Mouse (Mus musculus): ENCODE results near the gene Hspa2. TPM values are rescaled to one million over a fixed set of nuclear protein-coding genes. Genes with fewer than 3 reads are reported as not detected.

Gene Hspa2
- total RNA-seq, 2 experiments from 2014 or later = 62.5 to 67.5 TPM

DNA sequence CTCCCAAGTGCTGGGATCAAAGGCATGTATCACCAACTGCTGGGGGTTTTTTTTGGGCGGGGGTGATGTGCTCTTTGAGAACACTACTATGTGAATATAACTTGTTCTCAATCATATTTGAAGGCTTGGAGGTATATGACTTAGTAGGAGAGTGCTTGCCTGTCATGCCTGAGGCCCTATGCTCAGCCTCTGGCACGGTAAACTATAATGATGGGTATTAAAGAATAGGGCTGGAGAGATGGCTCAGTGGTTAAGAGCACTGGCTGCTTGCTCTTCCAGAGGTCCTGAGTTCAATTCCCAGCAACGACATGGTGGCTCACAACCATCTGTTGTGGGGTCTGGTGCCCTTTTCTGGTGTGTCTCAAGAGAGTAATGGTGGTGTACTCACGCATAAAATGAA, 29.1 kb upstream of the Hspa2 start:
- intact Hi-C loops (cut with DNase I) = loop anchor here (10.0 kb wide), 2 partner anchors 220 to 1850 kb away; partner anchors contain the start of gene Gphn
- no peak for DNase-seq (ENCODE audit: low spot score in 2 of 2)

DNA sequence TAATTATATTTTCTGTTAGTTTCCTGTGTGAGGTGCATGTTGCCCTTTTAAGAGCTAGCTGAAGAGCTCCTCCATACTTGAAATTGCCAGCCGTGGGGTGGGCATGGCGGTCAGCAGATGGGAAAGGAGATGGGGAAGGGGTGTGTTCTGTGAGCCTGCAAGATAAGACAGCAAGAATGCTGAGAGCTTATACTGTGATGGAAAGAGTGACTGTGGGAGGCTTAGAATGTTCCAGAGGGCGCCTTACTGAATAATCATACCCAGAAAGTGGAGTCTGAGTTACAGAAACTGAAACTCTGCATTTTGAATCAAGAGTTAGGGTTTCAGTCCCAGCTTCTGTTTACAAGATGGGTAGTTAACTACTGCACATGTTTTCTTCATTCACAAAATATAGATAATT, 28.5 kb upstream of the Hspa2 start:
- DNase-seq (ENCODE audit: low spot score in 2 of 2) = no peak
- intact Hi-C loops (cut with DNase I) = loop anchor here (10.0 kb wide), 2 partner anchors 219 to 1849 kb away; partner anchors contain the start of gene Gphn

DNA sequence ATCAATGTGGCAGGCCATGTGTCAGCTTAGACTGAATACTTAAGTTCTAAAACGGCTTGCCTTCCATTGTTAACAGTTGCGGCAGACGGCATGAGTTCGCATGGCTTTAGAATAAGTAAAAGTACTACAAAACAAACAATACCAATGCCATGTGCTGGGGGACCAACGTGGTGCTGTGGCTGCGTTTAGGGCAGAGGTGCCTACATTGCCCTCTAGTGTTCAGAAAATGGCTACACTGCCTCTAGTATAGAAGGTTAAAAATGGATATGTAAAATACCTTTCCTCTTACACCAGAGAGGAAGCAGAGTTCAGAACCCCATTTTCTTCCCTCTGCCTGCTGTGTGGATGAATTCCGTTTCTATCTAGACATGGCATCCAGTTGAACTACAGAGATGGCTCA, 27.3 kb upstream of the Hspa2 start:
- intact Hi-C loops (cut with DNase I) = loop anchor here (10.0 kb wide), 2 partner anchors 218 to 1848 kb away; partner anchors contain the start of gene Gphn

DNA sequence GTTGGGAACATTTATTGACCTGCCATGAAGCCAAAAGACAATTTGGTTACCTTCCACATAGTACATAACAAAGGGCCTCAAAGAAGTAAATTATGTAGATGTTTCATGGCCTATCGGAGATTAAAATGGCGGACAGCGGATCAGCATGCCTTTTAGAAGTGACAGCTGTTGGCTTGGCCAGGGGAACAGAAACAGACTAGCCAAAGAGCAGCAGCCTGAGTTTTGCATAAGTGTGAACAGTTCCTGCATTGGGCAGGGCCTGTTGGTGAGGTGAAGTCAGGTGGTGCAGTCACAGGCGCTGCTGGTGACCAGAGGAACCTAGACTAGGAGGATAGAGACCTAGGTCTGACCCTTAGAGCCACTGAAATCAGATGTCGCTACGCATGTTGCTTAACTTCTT, 26.9 kb upstream of the Hspa2 start:
- no peak for DNase-seq (ENCODE audit: low spot score in 2 of 2)
- intact Hi-C loops (cut with DNase I) = loop anchor here (10.0 kb wide), 2 partner anchors 218 to 1848 kb away; partner anchors contain the start of gene Gphn

More for the DNA sequence above, 27.3 kb upstream of the Hspa2 start:
- DNase-seq (ENCODE audit: low spot score in 2 of 2) = no peak

DNA sequence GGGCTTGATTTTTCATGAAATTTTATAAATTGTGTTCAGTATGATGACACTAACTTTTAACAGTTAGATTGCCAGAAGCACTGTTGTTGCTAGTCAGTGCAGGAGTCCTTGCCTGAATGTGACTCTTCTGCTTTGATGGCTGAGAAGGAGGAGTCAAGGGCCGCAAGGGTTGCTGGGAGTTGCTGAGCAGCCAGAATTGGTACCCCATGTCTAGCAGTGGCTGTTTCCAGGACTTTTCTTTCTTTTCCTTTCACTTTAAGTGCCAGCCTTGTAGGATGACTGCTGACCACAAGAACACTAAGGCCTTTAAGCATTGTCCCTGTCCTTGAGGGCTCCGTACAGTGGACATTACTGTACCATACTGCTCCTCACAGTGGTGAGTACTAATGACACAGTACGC, 26.2 kb upstream of the Hspa2 start:
- no peak for DNase-seq (ENCODE audit: low spot score in 2 of 2)
- intact Hi-C loops (cut with DNase I) = loop anchor here (10.0 kb wide), 2 partner anchors 217 to 1847 kb away; partner anchors contain the start of gene Gphn

DNA sequence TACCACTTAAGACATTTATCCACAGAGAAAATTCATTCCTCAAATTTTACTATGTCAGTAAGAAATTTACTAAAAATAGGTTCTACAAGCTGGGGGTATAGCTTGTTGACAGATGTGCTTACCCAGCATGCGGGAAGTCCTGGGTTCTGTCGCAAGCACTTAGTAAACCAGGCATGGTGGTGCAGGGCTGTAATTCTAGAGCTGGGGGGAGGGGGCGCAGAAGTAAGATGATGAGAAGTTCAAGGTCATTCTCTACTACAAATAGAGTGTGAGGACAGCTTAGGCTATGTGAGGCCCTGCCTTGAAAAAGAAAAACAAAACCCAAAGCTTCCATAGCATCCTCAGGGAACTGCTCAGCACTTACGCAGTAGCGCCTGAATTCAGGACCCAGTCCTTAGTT, 25.4 kb upstream of the Hspa2 start:
- DNase-seq (ENCODE audit: low spot score in 2 of 2) = no peak

DNA sequence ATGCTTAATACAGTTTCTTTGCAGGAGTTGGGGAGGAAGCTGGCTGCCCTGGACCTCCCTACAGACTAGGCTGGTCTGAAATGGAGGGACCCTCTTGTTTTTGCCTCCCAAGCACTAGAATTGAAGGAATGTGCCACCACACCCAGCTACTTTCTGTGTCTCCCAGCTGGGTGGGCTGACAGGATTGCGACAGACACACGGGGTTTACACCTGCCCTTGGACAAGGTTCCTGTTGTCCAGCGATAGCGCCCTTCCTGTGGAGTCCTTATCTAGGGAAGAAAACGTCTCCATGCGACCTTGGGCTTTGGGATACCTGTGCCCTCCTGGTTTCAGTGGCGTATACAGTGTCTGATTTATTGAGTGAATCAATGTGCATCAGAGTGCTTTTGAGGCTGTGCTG, 23.8 kb upstream of the Hspa2 start:
- DNase-seq (ENCODE audit: low spot score in 2 of 2) = no peak
- intact Hi-C loops (cut with DNase I) = no loop called here

More for the DNA sequence above, 25.4 kb upstream of the Hspa2 start:
- intact Hi-C loops (cut with DNase I) = loop anchor here (10.0 kb wide), 2 partner anchors 216 to 1846 kb away; partner anchors contain the start of gene Gphn

DNA sequence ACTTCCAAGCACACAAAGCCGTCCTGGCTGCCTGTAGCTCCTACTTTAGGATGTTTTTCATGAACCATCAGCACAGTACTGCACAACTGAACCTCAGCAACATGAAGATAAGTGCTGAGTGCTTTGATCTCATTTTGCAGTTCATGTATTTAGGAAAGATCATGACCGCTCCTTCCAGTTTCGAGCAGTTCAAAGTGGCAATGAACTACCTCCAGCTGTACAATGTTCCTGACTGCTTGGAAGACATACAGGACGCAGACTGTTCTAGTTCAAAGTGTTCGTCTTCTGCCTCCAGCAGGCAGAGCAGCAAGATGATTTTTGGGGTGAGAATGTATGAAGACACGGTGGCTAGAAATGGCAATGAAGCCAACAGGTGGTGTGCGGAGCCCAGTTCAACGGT, 18.6 kb upstream of the Hspa2 start:
- no peak for DNase-seq (ENCODE audit: low spot score in 2 of 2)
- intact Hi-C loops (cut with DNase I) = no loop called here

DNA sequence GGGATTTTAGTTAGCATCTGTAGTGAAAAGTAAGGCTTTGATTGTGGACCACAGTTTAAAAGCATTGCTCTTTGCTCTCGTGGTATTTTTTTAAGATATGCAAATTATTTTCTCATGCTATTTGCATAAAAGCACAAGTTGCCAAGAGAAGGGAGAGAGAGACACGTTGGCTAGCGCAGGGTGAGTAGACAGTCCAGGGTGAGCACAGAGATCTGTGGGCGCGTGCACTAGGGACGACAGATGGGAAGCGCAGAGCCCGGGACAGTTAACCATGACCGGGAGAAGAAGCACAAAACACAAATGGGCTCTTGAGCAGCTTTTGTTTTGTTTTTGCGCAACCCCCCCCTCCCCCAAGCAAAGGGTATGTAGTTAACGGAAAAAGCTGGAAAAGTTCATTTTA, 15.2 kb upstream of the Hspa2 start:
- intact Hi-C loops (cut with DNase I) = no loop called here
- no peak for DNase-seq (ENCODE audit: low spot score in 2 of 2)

DNA sequence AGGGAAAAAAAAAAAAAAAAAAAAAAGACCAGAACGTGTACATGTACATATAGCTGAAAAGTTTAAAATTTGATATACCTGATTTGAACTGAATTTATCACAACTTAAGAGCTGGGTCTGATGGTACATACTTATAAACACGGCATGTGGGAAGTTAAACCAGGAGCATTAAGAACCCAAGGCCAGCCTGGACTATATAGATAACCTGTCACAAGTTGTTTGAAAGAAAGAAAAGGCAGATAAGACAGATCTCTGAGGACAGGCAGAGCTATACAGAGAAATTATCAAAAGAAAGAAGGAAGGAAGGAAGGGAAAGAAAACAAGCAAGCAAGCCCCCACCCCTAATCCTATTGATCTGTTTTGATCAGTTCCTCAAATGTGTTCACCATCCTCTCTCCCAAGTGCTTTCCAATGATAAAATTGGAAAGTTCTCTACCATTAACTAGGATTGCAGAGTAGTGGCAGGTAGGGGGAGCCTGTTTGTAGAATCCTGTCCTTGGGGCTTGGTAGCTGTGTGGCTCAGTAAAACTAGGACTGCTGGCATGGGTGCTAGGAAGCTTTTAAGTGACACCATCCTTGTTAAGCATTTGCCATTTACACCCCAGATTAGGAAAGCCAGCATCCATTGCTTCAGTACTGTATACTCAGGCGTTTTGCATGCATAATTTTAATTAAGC, 12.2 kb upstream of the Hspa2 start:
- no peak for DNase-seq (ENCODE audit: low spot score in 2 of 2)

DNA sequence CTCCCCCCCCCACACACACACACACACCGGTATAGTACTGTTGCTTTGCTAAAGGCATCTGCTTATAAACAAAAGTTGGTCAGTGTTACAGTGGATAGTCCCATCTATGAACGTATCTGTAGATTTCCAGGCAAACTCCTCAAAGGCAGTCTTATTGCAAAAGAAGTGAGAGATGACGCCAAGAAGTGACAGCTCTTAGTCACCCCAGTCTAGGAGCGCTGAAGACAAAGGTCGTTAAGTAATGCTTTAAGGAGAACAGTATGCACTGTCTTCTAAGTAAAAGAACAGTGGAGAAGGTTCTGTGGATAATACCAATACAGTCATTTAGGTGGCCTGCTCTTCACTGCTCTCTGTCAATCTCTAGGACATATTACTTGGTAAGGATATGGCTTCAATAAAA, 11.0 kb upstream of the Hspa2 start:
- DNase-seq (ENCODE audit: low spot score in 2 of 2) = no peak
- intact Hi-C loops (cut with DNase I) = no loop called here

More for the DNA sequence above, 12.2 kb upstream of the Hspa2 start:
- intact Hi-C loops (cut with DNase I) = no loop called here

DNA sequence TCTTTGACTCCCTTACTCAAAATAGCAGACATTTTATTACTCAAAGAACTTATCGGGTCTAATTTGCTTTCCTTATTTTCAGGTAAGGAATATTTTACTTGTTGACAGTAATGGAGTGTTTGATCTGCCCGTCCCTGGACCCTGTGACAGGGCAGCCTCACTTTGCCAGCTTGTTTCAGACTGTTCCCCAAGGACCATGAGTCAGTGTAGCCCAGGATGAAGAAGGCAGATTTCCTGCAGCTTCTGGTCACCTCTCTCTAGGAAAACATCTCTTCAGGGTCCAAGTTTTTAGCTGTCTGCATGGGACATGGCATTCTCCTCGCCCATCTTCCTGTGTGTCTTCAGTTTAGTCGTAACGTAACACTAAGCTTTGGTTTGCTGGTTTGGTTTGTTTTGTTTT, 6.7 kb upstream of the Hspa2 start:
- intact Hi-C loops (cut with DNase I) = no loop called here
- no peak for DNase-seq (ENCODE audit: low spot score in 2 of 2)

DNA sequence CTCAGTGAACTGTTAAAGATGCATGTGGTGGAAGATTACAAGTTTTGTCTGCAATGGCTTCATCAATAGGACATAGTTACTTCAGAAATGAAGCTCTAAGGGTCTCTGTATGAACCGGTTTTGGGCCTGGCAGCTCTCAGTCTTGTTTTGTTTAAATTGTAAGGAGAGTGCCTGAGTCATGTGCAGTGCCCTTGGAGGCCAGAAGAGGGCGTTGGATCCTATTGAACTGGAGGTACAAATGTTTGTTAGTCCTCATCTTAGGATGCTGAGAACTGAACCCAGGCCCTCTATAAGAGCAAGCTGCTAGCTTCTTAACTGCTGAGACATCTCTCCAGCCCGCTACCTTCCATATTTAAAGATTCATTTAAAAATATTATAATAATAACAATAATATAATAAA, 2.3 kb upstream of the Hspa2 start:
- no peak for DNase-seq (ENCODE audit: low spot score in 2 of 2)
- intact Hi-C loops (cut with DNase I) = loop anchor here (2.0 kb wide), 1 partner anchor 63 kb away; no protein-coding TSS in a partner anchor

DNA sequence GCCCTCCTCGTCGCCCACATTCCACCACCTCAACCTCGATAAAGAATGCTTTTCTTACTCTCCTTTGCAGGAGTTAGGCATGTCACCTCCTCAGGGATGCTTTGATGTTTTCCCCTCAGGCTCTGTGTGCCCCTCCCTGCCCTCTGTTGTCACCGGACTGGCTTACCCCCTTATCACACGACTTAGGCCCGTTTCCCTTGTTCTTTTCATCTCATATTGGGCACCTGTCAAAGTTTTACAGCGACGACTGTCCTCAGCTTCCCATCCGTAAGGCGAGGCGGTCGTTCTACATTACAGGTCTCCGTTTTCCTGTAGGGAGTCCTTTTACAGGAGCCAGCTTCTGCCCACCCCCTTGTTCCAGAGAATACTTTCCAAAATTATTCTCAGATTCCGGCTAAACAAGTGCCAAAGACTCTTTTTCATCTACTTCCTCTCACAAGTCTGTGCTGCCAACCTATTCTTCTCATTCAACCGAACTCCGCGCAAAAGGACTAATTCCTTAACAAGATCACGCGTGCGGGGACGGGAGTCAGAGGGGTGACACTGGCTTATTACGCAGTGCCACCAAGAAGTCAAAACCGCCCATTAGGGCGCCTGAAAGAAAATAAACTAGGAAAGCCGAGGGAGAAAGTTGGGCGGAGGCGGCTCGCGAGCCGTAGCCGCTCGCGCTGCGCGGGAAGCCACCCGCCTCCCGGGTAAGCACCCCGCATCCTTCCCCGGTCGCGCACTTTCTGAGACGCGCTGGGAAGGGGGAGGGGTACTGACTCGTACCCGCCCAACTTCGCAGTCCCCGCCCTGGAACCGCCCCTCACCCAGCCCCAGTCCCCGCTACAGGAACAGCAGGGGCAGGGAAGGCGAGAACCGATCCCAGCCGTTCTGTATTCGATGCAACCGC, 738 bp upstream of the Hspa2 start:
- no peak for DNase-seq (ENCODE audit: low spot score in 2 of 2)

DNA sequence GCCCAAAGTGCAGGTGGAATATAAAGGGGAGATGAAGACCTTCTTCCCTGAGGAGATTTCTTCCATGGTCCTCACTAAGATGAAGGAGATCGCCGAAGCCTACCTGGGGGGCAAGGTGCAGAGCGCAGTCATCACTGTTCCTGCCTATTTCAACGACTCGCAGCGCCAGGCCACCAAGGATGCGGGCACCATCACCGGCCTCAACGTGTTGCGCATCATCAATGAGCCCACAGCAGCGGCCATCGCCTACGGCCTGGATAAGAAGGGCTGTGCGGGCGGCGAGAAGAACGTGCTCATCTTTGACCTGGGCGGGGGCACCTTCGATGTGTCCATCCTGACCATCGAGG, 833 bp downstream of the Hspa2 start:
- intact Hi-C loops (cut with DNase I) = loop anchor here (2.0 kb wide), 1 partner anchor 68 kb away; no protein-coding TSS in a partner anchor
- peak; percentile 9 to 10 for DNase-seq (ENCODE audit: low spot score in 2 of 2)

More for the DNA sequence above, 738 bp upstream of the Hspa2 start:
- intact Hi-C loops (cut with DNase I) = loop anchor here (1.0 to 2.0 kb wide), 2 partner anchors 33 to 62 kb away; partner anchors contain the start of gene Zbtb1

DNA sequence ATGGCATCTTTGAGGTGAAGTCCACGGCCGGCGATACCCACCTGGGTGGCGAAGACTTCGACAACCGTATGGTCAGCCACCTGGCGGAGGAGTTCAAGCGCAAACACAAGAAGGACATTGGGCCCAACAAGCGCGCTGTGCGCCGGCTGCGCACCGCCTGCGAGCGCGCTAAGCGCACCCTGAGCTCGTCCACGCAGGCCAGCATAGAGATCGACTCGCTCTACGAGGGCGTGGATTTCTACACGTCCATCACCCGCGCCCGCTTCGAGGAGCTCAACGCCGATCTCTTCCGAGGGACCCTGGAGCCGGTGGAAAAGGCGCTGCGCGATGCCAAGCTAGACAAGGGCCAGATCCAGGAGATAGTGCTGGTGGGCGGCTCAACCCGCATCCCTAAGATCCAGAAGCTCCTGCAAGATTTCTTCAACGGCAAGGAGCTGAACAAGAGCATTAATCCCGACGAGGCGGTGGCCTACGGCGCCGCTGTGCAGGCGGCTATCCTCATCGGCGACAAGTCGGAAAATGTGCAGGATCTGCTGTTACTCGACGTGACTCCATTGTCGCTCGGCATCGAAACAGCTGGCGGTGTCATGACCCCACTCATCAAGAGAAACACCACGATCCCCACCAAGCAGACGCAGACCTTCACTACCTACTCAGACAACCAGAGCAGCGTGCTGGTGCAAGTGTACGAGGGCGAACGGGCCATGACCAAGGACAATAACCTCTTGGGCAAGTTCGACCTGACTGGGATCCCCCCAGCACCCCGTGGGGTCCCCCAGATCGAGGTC, 1.4 kb downstream of the Hspa2 start:
- peak; percentile 26 to 48 for DNase-seq (ENCODE audit: low spot score in 2 of 2)
- intact Hi-C loops (cut with DNase I) = loop anchor here (2.0 kb wide), 1 partner anchor 67 kb away; no protein-coding TSS in a partner anchor

DNA sequence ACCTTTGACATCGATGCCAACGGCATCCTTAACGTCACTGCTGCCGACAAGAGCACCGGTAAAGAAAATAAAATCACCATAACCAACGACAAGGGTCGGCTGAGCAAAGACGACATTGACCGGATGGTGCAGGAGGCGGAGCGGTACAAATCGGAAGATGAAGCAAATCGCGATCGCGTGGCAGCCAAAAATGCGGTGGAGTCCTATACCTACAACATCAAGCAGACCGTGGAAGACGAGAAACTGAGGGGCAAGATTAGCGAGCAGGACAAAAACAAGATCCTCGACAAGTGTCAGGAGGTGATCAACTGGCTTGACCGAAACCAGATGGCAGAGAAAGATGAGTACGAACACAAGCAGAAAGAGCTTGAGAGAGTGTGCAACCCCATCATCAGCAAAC, 2.0 kb downstream of the Hspa2 start:
- DNase-seq (ENCODE audit: low spot score in 2 of 2) = no peak
- intact Hi-C loops (cut with DNase I) = loop anchor here (2.0 kb wide), 1 partner anchor 67 kb away; no protein-coding TSS in a partner anchor

DNA sequence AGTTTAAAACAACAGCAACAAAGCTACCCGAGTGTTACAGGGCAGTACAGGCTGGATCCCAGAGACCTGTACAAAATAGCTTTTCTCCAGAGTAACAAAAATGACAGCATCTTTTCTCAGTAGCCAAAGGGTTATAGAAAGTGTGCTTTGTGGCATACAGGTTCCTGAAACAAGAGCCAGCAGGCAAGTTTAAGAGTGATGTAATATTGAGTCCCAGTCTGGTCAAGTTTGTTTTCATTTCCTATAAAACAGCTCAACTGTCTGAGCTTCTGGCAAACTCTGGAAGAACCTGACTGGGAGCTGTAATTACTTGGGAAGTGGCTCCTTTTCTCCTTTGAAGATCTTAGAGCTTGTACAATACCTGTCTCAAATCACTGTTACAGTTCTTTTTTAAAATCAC, 3.2 kb downstream of the Hspa2 start:
- intact Hi-C loops (cut with DNase I) = no loop called here
- no peak for DNase-seq (ENCODE audit: low spot score in 2 of 2)

DNA sequence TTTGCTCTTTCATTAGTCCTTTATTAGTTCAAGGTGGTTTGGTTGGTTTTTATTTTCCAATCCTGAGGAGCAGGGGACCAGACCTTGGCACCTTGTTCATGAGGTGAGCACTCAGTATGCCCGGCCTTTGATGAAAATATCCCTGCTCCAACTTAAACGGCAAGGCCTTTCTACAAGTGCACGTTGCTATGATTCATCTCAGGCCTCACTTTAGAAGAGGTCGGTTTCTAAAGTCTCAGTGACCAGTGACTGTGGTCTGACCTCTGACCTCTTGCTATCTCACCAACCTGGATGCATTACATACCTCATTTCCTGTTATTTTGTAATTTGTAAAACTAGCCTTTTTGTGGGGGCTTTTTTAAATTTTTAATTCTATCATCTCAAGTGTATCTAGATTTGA, 5.2 kb downstream of the Hspa2 start:
- intact Hi-C loops (cut with DNase I) = no loop called here
- no peak for DNase-seq (ENCODE audit: low spot score in 2 of 2)

Data from left cerebral cortex, postnatal 36 days (tissue).